Mouse (Mus musculus) heart, embryonic 12.5 days (tissue): ENCODE measurements around the gene Smurf1. TPM values are rescaled to one million over a fixed set of nuclear protein-coding genes. Genes with fewer than 3 reads are reported as not detected.

ENCODE experiments used
- ATAC-seq: fragments of 200-750 bp; cut with Nextera tagmentation; 2 replicates; pipeline ENCODE4 v1.8.0; 2017; ENCODE audit warnings: moderate TSS enrichment, moderate library complexity; ENCODE audit not compliant: insufficient number of reproducible peaks, low FRiP score
- H3K27ac ChIP-seq: fragments of 300-500 bp; sonication (generic); 2 replicates; pipeline ENCODE4 v1.5.1; 2016; ENCODE audit warnings: mild to moderate bottlenecking, moderate library complexity; ENCODE audit not compliant: poor library complexity, severe bottlenecking
- H3K27me3 ChIP-seq: fragments of 300-500 bp; sonication (generic); replicated peaks from 2 replicates; pipeline ENCODE4 v1.6.1; 2016; ENCODE audit warnings: mild to moderate bottlenecking, moderate library complexity
- H3K36me3 ChIP-seq: fragments of 300-500 bp; sonication (generic); 2 replicates; pipeline ENCODE4 v1.6.1; 2016; ENCODE audit warnings: mild to moderate bottlenecking, moderate library complexity
- H3K4me1 ChIP-seq: fragments of 300-500 bp; sonication (generic); replicated peaks from 2 replicates; pipeline ENCODE4 v1.6.1; 2016; ENCODE audit warnings: mild to moderate bottlenecking
- H3K4me2 ChIP-seq: fragments of 300-500 bp; sonication (generic); 2 replicates; pipeline ENCODE4 v1.6.1; 2016; ENCODE audit warnings: mild to moderate bottlenecking, moderate library complexity
- H3K4me3 ChIP-seq: fragments of 300-500 bp; sonication (generic); 2 replicates; pipeline ENCODE4 v1.5.1; 2016; ENCODE audit warnings: mild to moderate bottlenecking
- H3K9ac ChIP-seq: fragments of 300-500 bp; sonication (generic); 2 replicates; pipeline ENCODE4 v1.6.1; 2016; ENCODE audit warnings: mild to moderate bottlenecking, moderate library complexity
- H3K9me3 ChIP-seq: fragments of 300-500 bp; sonication (generic); replicated peaks from 2 replicates; pipeline ENCODE4 v1.6.1; 2016; ENCODE audit warnings: mild to moderate bottlenecking, moderate library complexity
- WGBS: fragments of 180-500 bp; shearing (Covaris S2); methylation state at CpG from one replicate; pipeline ENCODE4 v1.1.7; 2016; 5-methylcytosine and 5-hydroxymethylcytosine counted together
- polyA plus RNA-seq: library from polyadenylated mRNA; unstranded; fragments of >200 nt; fragmentation: Nextera tagmentation; extraction: Ambion mirVana; gene quantifications from 2 replicates; pipeline ENCODE4 v1.2.1, GENCODE M21; 2016

Gene Smurf1
- polyA plus RNA-seq, 1 experiment from 2014 or later: 18.7 TPM

DNA sequence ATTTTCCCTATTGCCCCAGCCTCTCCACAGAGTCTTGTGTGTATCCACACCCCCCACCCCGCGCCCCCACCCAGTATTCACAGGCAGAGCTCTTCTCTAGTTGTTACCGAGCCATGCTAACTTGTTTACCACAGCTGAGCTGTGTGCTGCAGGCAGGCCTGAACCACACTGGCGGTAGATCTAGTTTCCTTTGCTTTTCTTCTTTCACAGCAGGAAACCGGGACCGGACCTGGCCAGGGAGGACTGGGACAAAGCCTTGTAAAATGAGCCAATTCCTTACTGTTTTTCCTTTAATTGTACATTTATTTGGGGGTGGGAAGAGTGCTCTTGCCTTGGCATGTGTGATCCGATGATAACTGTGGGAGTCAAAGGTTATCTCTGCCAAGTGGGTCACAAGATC lies 96.2 kb downstream of the Smurf1 start:
- 72% methylated on average over 7 of the region's 7 CpGs for WGBS
- H3K4me1 ChIP-seq: 0 out of 2 replicates have a peak, but pooled peaks cover 6% of the 10 kb centered on the region
- no peak overlapping the region for H3K4me2 ChIP-seq
- H3K9ac ChIP-seq: no peak overlapping the region
- H3K27ac ChIP-seq: no peak overlapping the region
- no peak overlapping the region for H3K4me3 ChIP-seq
- no peaks in the 10 kb centered on the region for H3K9me3 ChIP-seq
- no peaks in the 10 kb centered on the region for H3K36me3 ChIP-seq
- ATAC-seq: no peak
- H3K27me3 ChIP-seq: no peaks in the 10 kb centered on the region

DNA sequence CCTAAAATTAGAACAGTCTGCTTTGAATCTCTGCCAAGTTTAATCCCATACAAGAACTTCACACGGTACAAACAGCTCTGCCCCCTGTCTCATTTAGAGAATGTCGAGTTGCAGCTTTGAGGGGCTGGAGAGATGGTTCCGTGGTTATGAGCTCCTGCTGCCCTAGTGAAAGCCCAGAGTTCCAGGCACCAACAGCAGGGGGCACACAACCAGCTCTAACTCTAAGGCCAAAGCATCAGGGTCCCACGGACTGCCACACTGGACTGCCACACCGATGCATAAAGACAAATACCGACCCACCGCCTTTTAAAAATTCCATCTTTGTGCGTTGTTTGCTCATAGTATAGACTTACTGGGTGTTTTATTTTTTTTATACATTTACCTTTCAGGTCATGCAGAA lies 98.7 kb downstream of the Smurf1 start:
- 0 out of 2 replicates have a peak, but pooled peaks cover 6% of the 10 kb centered on the region for H3K4me1 ChIP-seq
- H3K9ac ChIP-seq: no peak overlapping the region
- no peak overlapping the region for H3K4me2 ChIP-seq
- no peak for ATAC-seq
- no peak overlapping the region for H3K4me3 ChIP-seq
- H3K27ac ChIP-seq: no peak overlapping the region
- H3K36me3 ChIP-seq: no peaks in the 10 kb centered on the region
- WGBS: 70% methylated on average over 8 of the region's 8 CpGs
- no peaks in the 10 kb centered on the region for H3K9me3 ChIP-seq
- H3K27me3 ChIP-seq: no peaks in the 10 kb centered on the region

- H3K36me3 ChIP-seq: peaks cover 53% of the 10 kb centered on the region
- no peak for ATAC-seq
- no peak overlapping the region for H3K9ac ChIP-seq
- no peaks in the 10 kb centered on the region for H3K27me3 ChIP-seq
- 96% methylated on average over 8 of the region's 8 CpGs for WGBS
- H3K27ac ChIP-seq: no peak overlapping the region
- peaks cover 13% of the 10 kb centered on the region for H3K9me3 ChIP-seq
- peaks cover 2% of the 10 kb centered on the region for H3K4me1 ChIP-seq
- H3K4me2 ChIP-seq: no peak overlapping the region
- no peak overlapping the region for H3K4me3 ChIP-seq
These were observed 104.7 kb downstream of the Smurf1 start for GRCm38 (mm10) chr5:144860913-144861312.

DNA sequence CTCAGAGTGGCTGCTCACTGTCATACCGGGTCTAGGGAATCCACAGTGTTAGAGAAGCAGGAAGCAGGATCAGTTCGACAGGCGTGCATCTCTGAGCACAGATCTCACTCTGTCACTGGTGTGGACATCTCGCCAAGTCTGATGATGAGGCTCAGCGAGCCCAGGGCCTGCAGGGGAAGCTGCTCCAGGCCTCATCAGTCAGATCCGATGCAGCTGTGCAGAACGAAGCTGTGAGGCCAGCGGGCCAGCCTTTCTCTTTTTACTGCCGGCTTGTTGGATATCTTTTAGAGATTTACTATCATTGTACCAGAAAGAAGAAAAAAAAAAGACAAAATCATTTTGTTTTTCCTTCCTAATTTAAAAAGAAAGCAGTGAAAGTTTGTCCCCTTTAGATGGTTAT lies 106.4 kb downstream of the Smurf1 start:
- no peak overlapping the region for H3K27ac ChIP-seq
- peaks cover 7% of the 10 kb centered on the region for H3K4me1 ChIP-seq
- H3K9ac ChIP-seq: no peak overlapping the region
- peaks cover 13% of the 10 kb centered on the region for H3K9me3 ChIP-seq
- 93% methylated on average over 9 of the region's 9 CpGs for WGBS
- no peaks in the 10 kb centered on the region for H3K27me3 ChIP-seq
- H3K4me2 ChIP-seq: no peak overlapping the region
- peaks cover 69% of the 10 kb centered on the region for H3K36me3 ChIP-seq
- ATAC-seq: no peak
- no peak overlapping the region for H3K4me3 ChIP-seq

DNA sequence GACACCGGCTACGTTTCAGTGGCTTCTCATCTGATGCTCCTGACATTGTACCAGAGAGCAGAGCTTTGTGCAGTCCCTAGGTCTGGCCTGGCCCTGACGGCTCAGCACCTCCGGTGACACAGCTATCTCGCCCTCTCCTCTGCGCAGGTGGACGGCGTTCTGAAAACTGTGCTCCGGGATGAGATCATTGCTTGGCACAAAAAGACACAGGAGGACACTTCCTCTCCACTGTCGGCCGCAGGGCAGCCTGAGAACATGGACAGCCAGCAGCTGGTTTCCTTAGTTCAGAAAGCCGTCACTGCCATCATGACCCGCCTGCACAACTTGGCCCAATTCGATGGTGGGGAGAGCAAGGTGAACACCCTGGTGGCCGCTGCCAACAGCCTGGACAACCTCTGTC lies 107.1 kb downstream of the Smurf1 start:
- Histone ChIP-seq H3K9me3 (peaks cover 13% of the 10 kb centered on the region), H3K36me3 (peaks cover 77% of the 10 kb centered on the region), H3K27ac (no peak overlapping the region), H3K9ac (no peak overlapping the region), H3K4me1 (peaks cover 7% of the 10 kb centered on the region), H3K27me3 (no peaks in the 10 kb centered on the region), H3K4me2 (no peak overlapping the region), H3K4me3 (no peak overlapping the region)
- 91% methylated on average over 15 of the region's 15 CpGs for WGBS
- no peak for ATAC-seq

GRCm38 (mm10) chr5:144855936-144856335 lies 109.7 kb downstream of the Smurf1 start:
- H3K4me3 ChIP-seq: no peak overlapping the region
- no peak for ATAC-seq
- no peak overlapping the region for H3K4me2 ChIP-seq
- H3K27ac ChIP-seq: no peak overlapping the region
- H3K4me1 ChIP-seq: peaks cover 7% of the 10 kb centered on the region
- no peak overlapping the region for H3K9ac ChIP-seq
- peaks cover 98% of the 10 kb centered on the region for H3K36me3 ChIP-seq
- H3K9me3 ChIP-seq: peaks cover 8% of the 10 kb centered on the region
- 45% methylated on average over 6 of the region's 6 CpGs for WGBS
- H3K27me3 ChIP-seq: no peaks in the 10 kb centered on the region

GRCm38 (mm10) chr5:144853931-144854330 lies 111.7 kb downstream of the Smurf1 start:
- Histone ChIP-seq H3K36me3 (peaks cover 99% of the 10 kb centered on the region), H3K4me3 (no peak overlapping the region), H3K27me3 (no peaks in the 10 kb centered on the region), H3K4me2 (no peak overlapping the region), H3K4me1 (peaks cover 7% of the 10 kb centered on the region), H3K9ac (no peak overlapping the region), H3K9me3 (no peaks in the 10 kb centered on the region), H3K27ac (no peak overlapping the region)
- ATAC-seq: no peak
- WGBS: 85% methylated on average over 5 of the region's 5 CpGs

DNA sequence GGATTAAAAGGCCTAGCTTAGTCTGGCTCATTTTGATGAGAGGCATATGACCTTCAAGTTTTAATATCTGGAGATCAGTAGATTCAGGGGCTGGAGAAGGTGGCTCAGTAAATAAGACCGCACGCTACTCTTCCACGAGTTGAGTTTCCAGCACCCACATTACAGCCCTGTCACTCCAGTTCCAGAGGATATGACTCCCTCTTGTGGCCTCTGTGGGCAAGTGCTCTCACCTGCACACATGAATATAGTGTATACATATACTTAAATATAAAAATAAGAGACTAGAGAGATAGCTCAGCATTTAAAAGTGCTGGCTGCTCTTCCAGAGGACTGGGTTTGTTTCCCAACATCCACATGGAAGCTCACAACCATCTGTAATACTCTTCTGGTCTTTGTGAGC lies 113.8 kb downstream of the Smurf1 start:
- Histone ChIP-seq H3K36me3 (peaks cover 99% of the 10 kb centered on the region), H3K9ac (no peak overlapping the region), H3K9me3 (no peaks in the 10 kb centered on the region), H3K4me1 (peaks cover 7% of the 10 kb centered on the region), H3K4me3 (no peak overlapping the region), H3K4me2 (no peak overlapping the region), H3K27ac (no peak overlapping the region), H3K27me3 (no peaks in the 10 kb centered on the region)
- no peak for ATAC-seq
- WGBS: 91% methylated on average over 3 of the region's 3 CpGs

GRCm38 (mm10) chr5:144849932-144850331 lies 115.7 kb downstream of the Smurf1 start:
- Histone ChIP-seq H3K9ac (no peak overlapping the region), H3K9me3 (no peaks in the 10 kb centered on the region), H3K4me2 (no peak overlapping the region), H3K27ac (no peak overlapping the region), H3K4me3 (no peak overlapping the region), H3K36me3 (peaks cover 100% of the 10 kb centered on the region), H3K27me3 (no peaks in the 10 kb centered on the region), H3K4me1 (no peaks in the 10 kb centered on the region)
- WGBS: 93% methylated on average over 10 of the region's 10 CpGs
- no peak for ATAC-seq

GRCm38 (mm10) chr5:144848735-144849134 lies 116.9 kb downstream of the Smurf1 start:
- Histone ChIP-seq H3K4me2 (no peak overlapping the region), H3K9me3 (no peaks in the 10 kb centered on the region), H3K27me3 (no peaks in the 10 kb centered on the region), H3K4me3 (no peak overlapping the region), H3K9ac (no peak overlapping the region), H3K4me1 (no peaks in the 10 kb centered on the region), H3K27ac (no peak overlapping the region), H3K36me3 (peaks cover 100% of the 10 kb centered on the region)
- no peak for ATAC-seq
- WGBS: 87% methylated on average over 5 of the region's 5 CpGs

- Histone ChIP-seq H3K36me3 (peaks cover 100% of the 10 kb centered on the region), H3K4me3 (no peak overlapping the region), H3K9me3 (no peaks in the 10 kb centered on the region), H3K4me2 (no peak overlapping the region), H3K9ac (no peak overlapping the region), H3K4me1 (no peaks in the 10 kb centered on the region), H3K27me3 (no peaks in the 10 kb centered on the region), H3K27ac (no peak overlapping the region)
- 95% methylated on average over 20 of the region's 20 CpGs for WGBS
- ATAC-seq: no peak
These were observed 120.3 kb downstream of the Smurf1 start for GRCm38 (mm10) chr5:144845352-144845751.

- Histone ChIP-seq H3K4me2 (no peak overlapping the region), H3K9me3 (0 out of 2 replicates have a peak, but pooled peaks cover 4% of the 10 kb centered on the region), H3K27ac (no peak overlapping the region), H3K4me1 (no peaks in the 10 kb centered on the region), H3K4me3 (no peak overlapping the region), H3K27me3 (no peaks in the 10 kb centered on the region), H3K9ac (no peak overlapping the region), H3K36me3 (peaks cover 100% of the 10 kb centered on the region)
- no peak for ATAC-seq
- 92% methylated on average over 3 of the region's 3 CpGs for WGBS
These were observed 129.5 kb downstream of the Smurf1 start for GRCm38 (mm10) chr5:144836100-144836499.
